Mouse (Mus musculus) 416B (cell line): ENCODE measurements around the gene Tgm7.

Experiments used
- DNase-seq: peaks from one replicate; pipeline ENCODE4 v3.0.0; 2011; ENCODE audit warnings: low read depth

Gene Tgm7

GRCm38 (mm10) chr2:121074747-121075146 is 34.8 kb downstream of the Tgm7 start:
- DNase-seq = no peak

- no peak for DNase-seq
Measured at GRCm38 (mm10) chr2:121071871-121072270, 37.7 kb downstream of the Tgm7 start.

DNA sequence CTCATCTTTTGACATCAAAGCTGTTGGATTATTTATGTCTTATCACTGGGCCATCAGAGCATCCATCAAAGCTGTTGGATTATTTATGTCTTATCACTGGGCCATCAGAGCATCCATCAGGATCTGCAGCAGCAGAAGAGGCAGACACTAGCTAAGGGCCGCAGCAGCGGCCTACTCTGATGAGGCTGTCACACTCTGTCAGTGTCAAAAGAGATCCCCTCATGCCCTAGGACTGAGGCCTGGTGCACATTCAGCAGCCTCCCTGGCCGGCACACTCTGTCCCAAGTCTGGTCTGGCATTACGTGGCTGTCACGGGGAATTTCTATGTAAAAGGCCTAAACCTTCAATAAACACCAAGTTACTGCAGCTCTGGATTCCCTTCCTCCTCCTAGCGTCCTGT is 40.1 kb downstream of the Tgm7 start:
- DNase-seq = no peak

DNA sequence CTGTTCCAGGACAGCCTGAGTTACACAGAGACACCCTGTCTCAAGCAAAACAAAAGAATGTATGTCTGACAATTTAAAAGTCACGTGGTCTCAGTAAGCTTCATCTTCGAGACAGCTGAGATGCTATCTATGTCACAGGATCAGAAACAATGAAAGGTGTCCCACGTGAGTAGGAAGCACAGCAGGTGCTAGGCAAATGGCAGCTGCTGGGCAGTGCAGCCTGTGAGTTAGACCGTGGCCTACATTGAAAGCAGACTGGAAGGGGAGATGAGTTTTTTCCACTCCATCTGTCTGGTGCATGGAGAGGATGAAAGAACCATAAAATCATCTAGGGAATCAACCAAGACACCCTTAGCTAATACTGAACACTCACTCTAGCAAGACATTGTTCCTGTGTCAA is 42.5 kb downstream of the Tgm7 start:
- no peak for DNase-seq

- no peak for DNase-seq
Measured at GRCm38 (mm10) chr2:121061315-121061714, 48.3 kb downstream of the Tgm7 start.

GRCm38 (mm10) chr2:121057997-121058396 is 51.6 kb downstream of the Tgm7 start:
- DNase-seq = no peak

- no peak for DNase-seq
Measured at GRCm38 (mm10) chr2:121055915-121056314, 53.7 kb downstream of the Tgm7 start.

GRCm38 (mm10) chr2:121054060-121054459 is 55.5 kb downstream of the Tgm7 start:
- DNase-seq = peak; percentile 3

GRCm38 (mm10) chr2:121052176-121052575 is 57.4 kb downstream of the Tgm7 start:
- DNase-seq = no peak

GRCm38 (mm10) chr2:121045653-121046052 is 63.9 kb downstream of the Tgm7 start:
- no peak for DNase-seq
